Mouse (Mus musculus): ENCODE results near the gene Erbb4. TPM values are rescaled to one million over a fixed set of nuclear protein-coding genes. Genes with fewer than 3 reads are reported as not detected.

The Erbb4 gene
- polyA plus RNA-seq (2021): 10.3 TPM

GRCm38 (mm10) chr1:69107485-69108158, at the start of gene Erbb4:
Gene Erbb4, minus strand, starts transcription at chr1:69108059.
- ChIA-PET CTCF (interaction anchor here (1.0 to 1.8 kb wide), 3 partner anchors 11 to 1000 kb away, joined by 3 to 4 read pairs (median 4); no protein-coding TSS in a partner anchor), POLR2A (interaction anchor here (0.7 to 1.1 kb wide), 3 partner anchors 26 to 1031 kb away, joined by 3 to 5 read pairs (median 4); no protein-coding TSS in a partner anchor)
- ATAC-seq: peak; percentile 20
- H3K27me3 ChIP-seq: no peaks in the 10 kb centered on the region
- no peak for TF ChIP-seq CTCF (IDR thresholded peaks at IDR 0.05)
- in situ Hi-C loops (cut with MboI; ENCODE audit: low pct_unique_long_range_greater_than_20kb): loop anchor here (5.0 kb wide), 2 partner anchors 80 to 335 kb away; no protein-coding TSS in a partner anchor
- no peak for DNase-seq (ENCODE audit: low read depth, low spot score)

GRCm38 (mm10) chr1:69157346-69157745, 49.5 kb upstream of the Erbb4 start:
- POLR2A ChIA-PET: interaction anchor here (1.4 kb wide), 1 partner anchor 10 kb away, joined by 3 read pairs; no protein-coding TSS in a partner anchor
- H3K27me3 ChIP-seq: no peaks in the 10 kb centered on the region
- CTCF ChIA-PET: no interaction called here
- TF ChIP-seq CTCF (IDR thresholded peaks at IDR 0.05): no peak
- ATAC-seq: no peak
- DNase-seq (ENCODE audit: low read depth, low spot score): no peak
- in situ Hi-C loops (cut with MboI; ENCODE audit: low pct_unique_long_range_greater_than_20kb): no loop called here

GRCm38 (mm10) chr1:69141341-69141740, 33.5 kb upstream of the Erbb4 start:
- ChIA-PET POLR2A (no interaction called here), CTCF (no interaction called here)
- in situ Hi-C loops (cut with MboI; ENCODE audit: low pct_unique_long_range_greater_than_20kb): loop anchor here (25.0 kb wide), 1 partner anchor 1679 kb away; no protein-coding TSS in a partner anchor
- no peak for TF ChIP-seq CTCF (IDR thresholded peaks at IDR 0.05)
- DNase-seq (ENCODE audit: low read depth, low spot score) (no peak), ATAC-seq (no peak)
- peaks cover 27% of the 10 kb centered on the region for H3K27me3 ChIP-seq

- ATAC-seq (no peak), DNase-seq (ENCODE audit: low read depth, low spot score) (no peak)
- ChIA-PET POLR2A (no interaction called here), CTCF (interaction anchor here (0.9 to 1.2 kb wide), 3 partner anchors 20 to 1499 kb away, joined by 3 to 4 read pairs (median 3); no protein-coding TSS in a partner anchor)
- peaks cover 25% of the 10 kb centered on the region for H3K27me3 ChIP-seq
- no peak for TF ChIP-seq CTCF (IDR thresholded peaks at IDR 0.05)
- in situ Hi-C loops (cut with MboI; ENCODE audit: low pct_unique_long_range_greater_than_20kb): loop anchor here (5.0 to 25.0 kb wide), 2 partner anchors 1677 to 1957 kb away; no protein-coding TSS in a partner anchor
These were observed 31.6 kb upstream of the Erbb4 start for GRCm38 (mm10) chr1:69139519-69139868.

GRCm38 (mm10) chr1:69138856-69139518, 31.1 kb upstream of the Erbb4 start:
- ChIA-PET POLR2A (no interaction called here), CTCF (interaction anchor here (0.9 to 1.6 kb wide), 5 partner anchors 20 to 1499 kb away, joined by 3 to 4 read pairs (median 3); no protein-coding TSS in a partner anchor)
- peak; percentile 81 for TF ChIP-seq CTCF (IDR thresholded peaks at IDR 0.05)
- in situ Hi-C loops (cut with MboI; ENCODE audit: low pct_unique_long_range_greater_than_20kb): loop anchor here (5.0 to 25.0 kb wide), 2 partner anchors 1677 to 1957 kb away; no protein-coding TSS in a partner anchor
- DNase-seq (ENCODE audit: low read depth, low spot score): no peak
- H3K27me3 ChIP-seq: peaks cover 21% of the 10 kb centered on the region
- ATAC-seq: no peak

GRCm38 (mm10) chr1:69124147-69124848, 16.4 kb upstream of the Erbb4 start:
- no peak for DNase-seq (ENCODE audit: low read depth, low spot score)
- POLR2A ChIA-PET: no interaction called here
- in situ Hi-C loops (cut with MboI; ENCODE audit: low pct_unique_long_range_greater_than_20kb): no loop called here
- no peak for ATAC-seq
- CTCF ChIA-PET: no interaction called here
- H3K27me3 ChIP-seq: peaks cover 2% of the 10 kb centered on the region
- no peak for TF ChIP-seq CTCF (IDR thresholded peaks at IDR 0.05)

- no peaks in the 10 kb centered on the region for H3K27me3 ChIP-seq
- peak; percentile 74 for ATAC-seq
- ChIA-PET POLR2A (no interaction called here), CTCF (interaction anchor here (1.2 to 1.6 kb wide), 5 partner anchors 10 to 1014 kb away, joined by 3 to 4 read pairs (median 3); partner anchors contain the start of gene Erbb4)
- DNase-seq (ENCODE audit: low read depth, low spot score): no peak
- in situ Hi-C loops (cut with MboI; ENCODE audit: low pct_unique_long_range_greater_than_20kb): loop anchor here (5.0 to 10.0 kb wide), 2 partner anchors 1004 to 1476 kb away; no protein-coding TSS in a partner anchor
- peak; percentile 72 for TF ChIP-seq CTCF (IDR thresholded peaks at IDR 0.05)
These were observed 10.5 kb upstream of the Erbb4 start for GRCm38 (mm10) chr1:69118249-69118938.

- ChIA-PET CTCF (interaction anchor here (1.0 to 1.8 kb wide), 4 partner anchors 10 to 1001 kb away, joined by 3 to 4 read pairs (median 4); no protein-coding TSS in a partner anchor), POLR2A (interaction anchor here (0.7 to 1.1 kb wide), 2 partner anchors 84 to 1032 kb away, joined by 4 to 5 read pairs; no protein-coding TSS in a partner anchor)
- peak; percentile 49 for ATAC-seq
These were observed 483 bp upstream of the Erbb4 start for GRCm38 (mm10) chr1:69108159-69108925.

More at GRCm38 (mm10) chr1:69108159-69108925, 483 bp upstream of the Erbb4 start:
- in situ Hi-C loops (cut with MboI; ENCODE audit: low pct_unique_long_range_greater_than_20kb): loop anchor here (5.0 kb wide), 2 partner anchors 81 to 336 kb away; no protein-coding TSS in a partner anchor
- no peaks in the 10 kb centered on the region for H3K27me3 ChIP-seq
- no peak for TF ChIP-seq CTCF (IDR thresholded peaks at IDR 0.05)
- no peak for DNase-seq (ENCODE audit: low read depth, low spot score)
